Mouse (Mus musculus): ENCODE data around the gene Cog6. TPM values are rescaled to one million over a fixed set of nuclear protein-coding genes. Genes with fewer than 3 reads are reported as not detected.

Gene Cog6
- polyA plus RNA-seq, 1 experiment from 2014 or later: 52.0 TPM

DNA sequence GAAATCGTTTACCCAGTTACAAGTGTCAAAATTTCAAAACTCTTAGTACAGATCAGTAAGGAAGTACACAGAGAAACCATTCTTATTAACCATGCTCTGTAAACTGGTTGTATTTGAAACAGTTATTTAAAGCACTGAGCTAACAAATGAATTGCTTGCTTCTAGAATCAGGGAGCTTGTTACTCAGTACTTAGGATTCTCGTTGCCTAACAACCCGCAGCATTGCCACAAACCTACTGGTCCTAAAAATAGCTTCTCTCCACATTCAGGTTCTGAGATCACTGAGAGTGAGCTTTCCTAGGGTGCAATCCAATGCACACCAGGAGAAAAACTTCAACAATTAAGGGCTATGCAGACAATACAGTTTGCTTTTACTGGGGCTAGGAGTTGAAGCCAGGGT, 33.3 kb downstream of the Cog6 start:
- no peaks in the 10 kb centered on the region for H3K27me3 ChIP-seq
- H3K36me3 ChIP-seq: peaks cover 63% of the 10 kb centered on the region
- no peak overlapping the region for H3K9ac ChIP-seq
- H3K4me3 ChIP-seq: no peak overlapping the region
- H3K4me1 ChIP-seq (replicated peaks): no peaks in the 10 kb centered on the region
- 92% methylated on average over 3 of the region's 3 CpGs for WGBS
- H3K27ac ChIP-seq (replicated peaks): no peak overlapping the region
- no peak for ATAC-seq (ENCODE audit: low read depth)
- no peaks in the 10 kb centered on the region for H3K9me3 ChIP-seq
- H3K4me2 ChIP-seq: no peak overlapping the region

GRCm38 (mm10) chr3:52982993-52983392, 34.0 kb downstream of the Cog6 start:
- no peak for ATAC-seq (ENCODE audit: low read depth)
- 89% methylated on average over 10 of the region's 10 CpGs for WGBS
- H3K9ac ChIP-seq: no peak overlapping the region
- no peaks in the 10 kb centered on the region for H3K27me3 ChIP-seq
- H3K27ac ChIP-seq (replicated peaks): no peak overlapping the region
- no peak overlapping the region for H3K4me2 ChIP-seq
- no peaks in the 10 kb centered on the region for H3K9me3 ChIP-seq
- no peaks in the 10 kb centered on the region for H3K4me1 ChIP-seq (replicated peaks)
- H3K4me3 ChIP-seq: no peak overlapping the region
- peaks cover 55% of the 10 kb centered on the region for H3K36me3 ChIP-seq

GRCm38 (mm10) chr3:52974674-52975556, 42.1 kb downstream of the Cog6 start:
- Histone ChIP-seq H3K4me3 (no peak overlapping the region), H3K27ac (replicated peaks) (no peak overlapping the region), H3K27me3 (no peaks in the 10 kb centered on the region), H3K4me2 (no peak overlapping the region), H3K9me3 (no peaks in the 10 kb centered on the region), H3K36me3 (no peaks in the 10 kb centered on the region), H3K4me1 (replicated peaks) (no peaks in the 10 kb centered on the region), H3K9ac (no peak overlapping the region)
- WGBS: 55% methylated on average over 15 of the region's 15 CpGs
- ATAC-seq (ENCODE audit: low read depth): peak; percentile 56; the same call in 1 of the 2 replicates

DNA sequence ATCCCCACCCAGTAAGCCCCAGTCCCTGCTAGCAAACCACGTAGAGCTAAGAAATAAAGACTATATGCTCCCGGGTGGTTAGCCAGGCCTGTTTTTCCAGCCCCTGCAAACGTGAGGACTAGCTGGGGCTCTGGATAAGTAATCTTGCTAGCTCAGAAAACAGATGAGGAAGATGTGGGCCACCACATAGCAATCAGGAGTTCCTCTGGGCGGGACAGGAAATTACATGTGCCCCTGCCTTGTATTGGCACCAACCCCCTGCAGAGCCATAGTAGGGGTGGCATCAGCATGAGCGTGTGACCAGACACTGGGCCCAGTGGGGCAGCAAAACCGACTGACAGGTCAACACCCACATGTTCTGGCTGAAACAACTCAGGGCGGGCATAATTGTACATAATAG, 44.1 kb downstream of the Cog6 start:
- H3K9me3 ChIP-seq: no peaks in the 10 kb centered on the region
- H3K4me3 ChIP-seq: no peak overlapping the region
- no peak for ATAC-seq (ENCODE audit: low read depth)
- WGBS: 74% methylated on average over 7 of the region's 7 CpGs
- H3K4me2 ChIP-seq: no peak overlapping the region
- H3K36me3 ChIP-seq: no peaks in the 10 kb centered on the region
- no peaks in the 10 kb centered on the region for H3K4me1 ChIP-seq (replicated peaks)
- no peak overlapping the region for H3K9ac ChIP-seq
- H3K27me3 ChIP-seq: no peaks in the 10 kb centered on the region
- no peak overlapping the region for H3K27ac ChIP-seq (replicated peaks)

- no peaks in the 10 kb centered on the region for H3K36me3 ChIP-seq
- no peak for ATAC-seq (ENCODE audit: low read depth)
- H3K4me2 ChIP-seq: no peak overlapping the region
- no peak overlapping the region for H3K9ac ChIP-seq
- H3K4me1 ChIP-seq (replicated peaks): peaks cover 5% of the 10 kb centered on the region
- no peak overlapping the region for H3K4me3 ChIP-seq
- H3K9me3 ChIP-seq: no peaks in the 10 kb centered on the region
- 92% methylated on average over 5 of the region's 5 CpGs for WGBS
- no peak overlapping the region for H3K27ac ChIP-seq (replicated peaks)
- no peaks in the 10 kb centered on the region for H3K27me3 ChIP-seq
Observed at GRCm38 (mm10) chr3:52967046-52967445, 50.0 kb downstream of the Cog6 start.

- Histone ChIP-seq H3K36me3 (no peaks in the 10 kb centered on the region), H3K9me3 (no peaks in the 10 kb centered on the region), H3K27me3 (no peaks in the 10 kb centered on the region), H3K4me1 (replicated peaks) (peaks cover 5% of the 10 kb centered on the region), H3K27ac (replicated peaks) (no peak overlapping the region), H3K4me3 (no peak overlapping the region), H3K9ac (no peak overlapping the region), H3K4me2 (no peak overlapping the region)
- WGBS: 54% methylated on average over 7 of the region's 7 CpGs
- no peak for ATAC-seq (ENCODE audit: low read depth)
Observed at GRCm38 (mm10) chr3:52964206-52964605, 52.8 kb downstream of the Cog6 start.

DNA sequence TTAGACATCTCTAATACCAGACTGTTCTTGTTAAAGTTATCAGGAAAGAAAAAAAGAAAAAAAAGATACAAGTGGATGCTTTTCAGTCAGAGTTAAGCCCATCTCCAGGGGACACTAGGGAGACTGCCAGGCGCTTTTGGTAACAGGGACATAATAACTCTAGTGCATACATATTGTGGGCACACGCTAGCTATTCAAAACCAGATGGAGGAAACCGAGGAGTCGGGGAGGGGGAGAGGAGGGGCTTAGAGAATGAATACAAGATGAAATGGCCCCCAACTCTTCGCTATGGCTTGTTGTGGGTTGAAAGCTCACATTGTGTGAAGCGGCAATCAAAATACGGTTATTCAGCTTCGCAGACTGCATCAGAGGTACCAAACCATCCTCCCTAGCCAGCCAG, 53.6 kb downstream of the Cog6 start:
- Histone ChIP-seq H3K4me3 (no peak overlapping the region), H3K36me3 (no peaks in the 10 kb centered on the region), H3K27me3 (no peaks in the 10 kb centered on the region), H3K27ac (replicated peaks) (no peak overlapping the region), H3K9me3 (no peaks in the 10 kb centered on the region), H3K4me1 (replicated peaks) (peaks cover 5% of the 10 kb centered on the region), H3K4me2 (no peak overlapping the region), H3K9ac (no peak overlapping the region)
- no peak for ATAC-seq (ENCODE audit: low read depth)
- WGBS: 39% methylated on average over 8 of the region's 8 CpGs

DNA sequence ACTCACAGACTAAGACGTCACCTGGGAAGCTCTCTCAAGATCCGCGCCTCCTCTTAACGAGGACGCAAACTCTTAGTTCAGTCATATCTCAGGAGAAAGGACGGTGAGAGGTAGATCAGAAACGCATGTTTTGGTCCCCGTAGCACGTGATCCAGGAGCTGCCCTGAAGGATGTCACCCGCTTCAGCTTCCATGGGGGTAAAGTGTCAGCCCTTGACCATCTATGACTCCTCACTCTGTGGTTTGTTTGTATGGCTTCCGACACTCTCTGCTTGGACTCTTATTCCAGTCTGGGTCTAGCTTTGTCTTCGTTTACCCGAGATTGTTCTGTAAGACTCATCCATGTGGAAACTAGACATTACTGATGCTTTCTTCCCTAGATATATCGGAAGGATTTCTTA, 54.6 kb downstream of the Cog6 start:
- Histone ChIP-seq H3K36me3 (no peaks in the 10 kb centered on the region), H3K4me2 (no peak overlapping the region), H3K9ac (no peak overlapping the region), H3K4me3 (no peak overlapping the region), H3K27ac (replicated peaks) (no peak overlapping the region), H3K27me3 (no peaks in the 10 kb centered on the region), H3K4me1 (replicated peaks) (peaks cover 5% of the 10 kb centered on the region), H3K9me3 (no peaks in the 10 kb centered on the region)
- no peak for ATAC-seq (ENCODE audit: low read depth)
- WGBS: 98% methylated on average over 14 of the region's 14 CpGs

- H3K4me2 ChIP-seq: no peak overlapping the region
- H3K4me1 ChIP-seq (replicated peaks): peaks cover 5% of the 10 kb centered on the region
- 87% methylated on average over 3 of the region's 3 CpGs for WGBS
- no peaks in the 10 kb centered on the region for H3K9me3 ChIP-seq
- H3K27me3 ChIP-seq: no peaks in the 10 kb centered on the region
- no peaks in the 10 kb centered on the region for H3K36me3 ChIP-seq
- H3K4me3 ChIP-seq: no peak overlapping the region
- no peak overlapping the region for H3K9ac ChIP-seq
- no peak overlapping the region for H3K27ac ChIP-seq (replicated peaks)
- no peak for ATAC-seq (ENCODE audit: low read depth)
Observed at GRCm38 (mm10) chr3:52961661-52962060, 55.4 kb downstream of the Cog6 start.

DNA sequence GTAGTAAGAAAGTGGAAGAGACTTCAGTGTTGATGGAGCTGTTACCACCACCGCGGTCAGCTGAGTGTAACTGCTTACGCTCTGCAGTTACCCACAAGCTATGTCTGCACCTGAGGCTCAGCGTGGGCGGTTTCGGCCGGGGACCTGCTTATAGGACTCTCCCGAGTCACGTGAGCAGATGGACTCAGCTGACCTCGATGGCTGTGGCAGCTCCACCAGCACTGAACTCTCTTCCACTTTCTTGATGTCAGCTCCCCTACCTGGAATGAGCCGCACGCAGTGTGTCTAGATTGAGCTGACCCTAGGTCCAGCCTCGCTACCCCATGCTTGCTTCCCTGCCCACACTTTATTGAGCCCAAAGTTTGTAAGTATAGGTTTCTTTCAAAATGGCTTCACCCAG, 56.1 kb downstream of the Cog6 start:
- Histone ChIP-seq H3K27ac (replicated peaks) (no peak overlapping the region), H3K4me1 (replicated peaks) (peaks cover 5% of the 10 kb centered on the region), H3K36me3 (no peaks in the 10 kb centered on the region), H3K4me3 (no peak overlapping the region), H3K9me3 (no peaks in the 10 kb centered on the region), H3K4me2 (no peak overlapping the region), H3K27me3 (no peaks in the 10 kb centered on the region), H3K9ac (no peak overlapping the region)
- no peak for ATAC-seq (ENCODE audit: low read depth)
- WGBS: 94% methylated on average over 13 of the region's 13 CpGs

DNA sequence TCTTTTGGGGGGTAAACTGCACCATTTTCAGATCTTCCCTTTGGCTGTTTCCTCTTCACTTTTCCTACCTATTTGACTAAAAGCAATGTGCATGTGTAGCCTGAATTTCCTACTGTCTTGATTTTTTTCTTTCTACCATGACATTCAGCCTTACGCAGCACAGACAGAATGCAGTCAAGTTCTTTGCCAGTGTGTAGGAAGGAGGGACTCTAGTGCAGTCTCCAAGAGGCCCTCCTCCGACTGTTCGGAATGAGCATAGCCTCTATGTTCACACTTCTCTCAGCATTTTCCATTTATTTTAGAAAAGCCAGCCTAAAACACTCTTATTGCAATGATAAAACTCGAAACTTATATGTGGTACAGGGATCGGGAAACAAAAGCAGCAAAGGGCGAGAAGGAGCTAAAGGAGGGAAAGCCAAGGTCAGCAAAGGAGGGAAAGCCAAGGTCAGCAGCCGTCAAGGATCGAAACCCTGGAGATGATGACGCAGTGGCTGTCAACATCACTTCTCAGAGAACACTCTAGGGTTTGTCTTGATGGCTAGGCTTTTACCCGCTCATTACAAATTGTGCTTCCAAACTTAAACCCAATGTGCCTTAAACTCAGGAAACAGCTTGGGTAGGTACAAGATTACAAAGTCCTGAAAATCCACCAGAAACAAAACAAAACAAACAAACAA, 58.5 kb downstream of the Cog6 start:
- no peak overlapping the region for H3K27ac ChIP-seq (replicated peaks)
- no peaks in the 10 kb centered on the region for H3K9me3 ChIP-seq
- 89% methylated on average over 10 of the region's 10 CpGs for WGBS
- no peak for ATAC-seq (ENCODE audit: low read depth)
- no peak overlapping the region for H3K9ac ChIP-seq
- no peaks in the 10 kb centered on the region for H3K27me3 ChIP-seq
- H3K36me3 ChIP-seq: no peaks in the 10 kb centered on the region
- H3K4me3 ChIP-seq: no peak overlapping the region
- H3K4me1 ChIP-seq (replicated peaks): peaks cover 7% of the 10 kb centered on the region; the same call in 1 of the 2 replicates
- no peak overlapping the region for H3K4me2 ChIP-seq

- H3K27me3 ChIP-seq: no peaks in the 10 kb centered on the region
- 87% methylated on average over 7 of the region's 7 CpGs for WGBS
- no peak for ATAC-seq (ENCODE audit: low read depth)
- H3K27ac ChIP-seq (replicated peaks): no peak overlapping the region
- no peak overlapping the region for H3K9ac ChIP-seq
- H3K9me3 ChIP-seq: no peaks in the 10 kb centered on the region
- peaks cover 7% of the 10 kb centered on the region; the same call in 1 of the 2 replicates for H3K4me1 ChIP-seq (replicated peaks)
- no peak overlapping the region for H3K4me3 ChIP-seq
- no peaks in the 10 kb centered on the region for H3K36me3 ChIP-seq
- H3K4me2 ChIP-seq: no peak overlapping the region
Observed at GRCm38 (mm10) chr3:52957861-52958260, 59.2 kb downstream of the Cog6 start.

Measured in neural tube, embryonic 13.5 days (tissue).